Mouse (Mus musculus) midbrain, embryonic 11.5 days (tissue): ENCODE measurements around the gene Tanc1. TPM values are rescaled to one million over a fixed set of nuclear protein-coding genes. Genes with fewer than 3 reads are reported as not detected.

ENCODE experiments used
- ATAC-seq: fragments of 200-750 bp; cut with Nextera tagmentation; 2 replicates; pipeline ENCODE4 v1.8.0; 2017; ENCODE audit warnings: moderate TSS enrichment, moderate library complexity; ENCODE audit not compliant: low FRiP score
- DNase-seq: peaks from one replicate; pipeline ENCODE4 v3.0.0; 2015; ENCODE audit warnings: low spot score; ENCODE audit errors: missing footprints
- H3K27ac ChIP-seq: fragments of 300-500 bp; sonication (generic); 2 replicates; pipeline ENCODE4 v1.5.1; 2014; ENCODE audit warnings: low read depth, low read length
- H3K27me3 ChIP-seq: fragments of 300-500 bp; sonication (generic); 2 replicates; pipeline ENCODE4 v1.6.1; 2014; ENCODE audit warnings: mild to moderate bottlenecking, low read length, moderate library complexity, mixed read lengths; ENCODE audit not compliant: control insufficient read depth, insufficient read depth
- H3K36me3 ChIP-seq: fragments of 300-500 bp; sonication (generic); 2 replicates; pipeline ENCODE4 v1.6.1; 2014; ENCODE audit warnings: mild to moderate bottlenecking, low read length, moderate library complexity, mixed read lengths; ENCODE audit not compliant: control insufficient read depth, insufficient read depth
- H3K4me1 ChIP-seq: fragments of 300-500 bp; sonication (generic); 2 replicates; pipeline ENCODE4 v1.6.1; 2014; ENCODE audit warnings: low read length; ENCODE audit not compliant: control insufficient read depth, insufficient read depth
- H3K4me2 ChIP-seq: fragments of 300-500 bp; sonication (generic); 2 replicates; pipeline ENCODE4 v1.6.1; 2014; ENCODE audit warnings: mild to moderate bottlenecking, moderate library complexity
- H3K4me3 ChIP-seq: fragments of 300-500 bp; sonication (generic); 2 replicates; pipeline ENCODE4 v1.5.1; 2014; ENCODE audit warnings: low read depth, low read length
- H3K9ac ChIP-seq: fragments of 300-500 bp; sonication (generic); 2 replicates; pipeline ENCODE4 v1.6.1; 2014; ENCODE audit warnings: low read length
- H3K9me3 ChIP-seq: fragments of 300-500 bp; sonication (generic); 2 replicates; pipeline ENCODE4 v1.6.1; 2016; ENCODE audit warnings: low read length; ENCODE audit not compliant: control insufficient read depth
- WGBS: fragments of 180-500 bp; shearing (Covaris S2); extraction: QIAGEN DNeasy Blood & Tissue Kit; methylation state at CpG from one replicate; pipeline ENCODE4 v1.1.7; 2014; 5-methylcytosine and 5-hydroxymethylcytosine counted together
- polyA plus RNA-seq: library from polyadenylated mRNA; unstranded; fragments of >200 nt; fragmentation: Nextera tagmentation; extraction: Ambion mirVana; gene quantifications from 2 replicates; pipeline ENCODE4 v1.2.1, GENCODE M21; 2014

Tanc1 gene
- polyA plus RNA-seq, 1 experiment from 2014 or later = 6.7 TPM

DNA sequence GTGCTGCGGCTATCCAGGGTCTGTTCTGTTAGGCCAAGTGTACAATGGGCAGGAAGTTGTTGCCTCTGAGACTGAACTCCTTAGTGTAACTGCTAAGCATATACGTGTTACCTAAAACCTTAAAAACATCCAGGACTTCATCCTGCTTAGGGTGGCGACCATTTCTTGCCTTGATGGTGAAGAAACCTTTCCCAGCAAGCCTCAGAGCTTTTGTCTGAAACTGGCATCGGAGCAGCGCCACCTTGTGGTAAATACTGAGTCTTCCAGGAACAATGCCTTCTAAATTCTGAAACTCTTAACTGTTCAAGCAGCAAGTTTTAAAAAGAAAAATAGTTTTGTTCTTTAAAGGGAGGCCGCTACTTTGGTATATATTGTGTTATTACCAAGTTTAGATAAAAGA, 133.6 kb downstream of the Tanc1 start:
- Histone ChIP-seq H3K4me1 (no peaks in the 10 kb centered on the region), H3K27ac (no peak overlapping the region), H3K4me3 (no peak overlapping the region), H3K4me2 (no peak overlapping the region), H3K36me3 (no peaks in the 10 kb centered on the region), H3K9me3 (no peaks in the 10 kb centered on the region), H3K9ac (no peak overlapping the region), H3K27me3 (no peaks in the 10 kb centered on the region)
- WGBS = 30% methylated on average over 6 of the region's 6 CpGs
- ATAC-seq (no peak), DNase-seq (peak; percentile 96)

DNA sequence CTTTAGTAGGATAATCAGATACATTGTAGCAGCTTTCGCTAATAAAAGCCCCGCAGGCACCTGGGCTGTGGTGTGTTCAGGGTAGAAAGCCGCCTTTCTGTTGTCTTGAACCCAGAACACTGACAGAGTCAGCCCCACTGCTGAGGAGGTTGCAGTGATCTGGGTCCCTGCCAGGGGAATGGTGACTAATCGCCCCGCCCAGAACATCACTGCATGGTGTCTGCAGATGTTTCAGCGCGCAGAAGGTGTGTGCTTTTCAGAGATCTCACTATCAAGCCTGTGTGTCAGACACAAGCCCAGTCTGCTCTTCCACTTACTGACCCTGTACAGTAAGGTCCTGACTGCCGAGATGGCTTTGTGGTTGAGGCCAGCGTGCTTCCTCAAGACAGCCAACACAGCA, 134.2 kb downstream of the Tanc1 start:
- 84% methylated on average over 9 of the region's 9 CpGs for WGBS
- no peaks in the 10 kb centered on the region for H3K27me3 ChIP-seq
- no peak overlapping the region for H3K27ac ChIP-seq
- H3K4me3 ChIP-seq = no peak overlapping the region
- no peaks in the 10 kb centered on the region for H3K36me3 ChIP-seq
- no peaks in the 10 kb centered on the region for H3K4me1 ChIP-seq
- no peak overlapping the region for H3K9ac ChIP-seq
- DNase-seq (no peak), ATAC-seq (no peak)
- no peak overlapping the region for H3K4me2 ChIP-seq
- no peaks in the 10 kb centered on the region for H3K9me3 ChIP-seq

DNA sequence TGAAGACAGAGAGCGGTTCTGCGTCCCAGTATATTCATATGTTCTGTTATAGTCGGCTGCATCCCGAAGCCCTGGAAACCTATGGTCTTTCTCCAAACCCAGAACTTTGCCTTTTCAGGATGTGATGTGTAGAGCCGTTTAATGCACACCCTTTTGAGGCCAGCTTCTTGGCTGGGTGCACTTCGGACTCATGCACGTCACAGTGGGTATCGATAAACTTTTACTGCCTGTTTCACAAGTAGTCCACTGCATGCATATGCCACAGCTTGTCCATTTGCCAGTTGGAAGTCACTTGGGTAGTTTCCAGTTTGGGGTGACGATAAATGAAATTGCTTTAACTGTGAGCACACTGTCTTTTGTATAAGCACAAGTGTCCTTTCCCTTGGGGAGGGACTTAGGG, 135.9 kb downstream of the Tanc1 start:
- no peak overlapping the region for H3K27ac ChIP-seq
- no peak overlapping the region for H3K9ac ChIP-seq
- ATAC-seq = no peak
- H3K36me3 ChIP-seq = no peaks in the 10 kb centered on the region
- H3K4me1 ChIP-seq = no peaks in the 10 kb centered on the region
- H3K4me2 ChIP-seq = no peak overlapping the region
- DNase-seq = no peak
- H3K4me3 ChIP-seq = no peak overlapping the region
- no peaks in the 10 kb centered on the region for H3K27me3 ChIP-seq
- WGBS = 93% methylated on average over 9 of the region's 9 CpGs
- H3K9me3 ChIP-seq = no peaks in the 10 kb centered on the region

DNA sequence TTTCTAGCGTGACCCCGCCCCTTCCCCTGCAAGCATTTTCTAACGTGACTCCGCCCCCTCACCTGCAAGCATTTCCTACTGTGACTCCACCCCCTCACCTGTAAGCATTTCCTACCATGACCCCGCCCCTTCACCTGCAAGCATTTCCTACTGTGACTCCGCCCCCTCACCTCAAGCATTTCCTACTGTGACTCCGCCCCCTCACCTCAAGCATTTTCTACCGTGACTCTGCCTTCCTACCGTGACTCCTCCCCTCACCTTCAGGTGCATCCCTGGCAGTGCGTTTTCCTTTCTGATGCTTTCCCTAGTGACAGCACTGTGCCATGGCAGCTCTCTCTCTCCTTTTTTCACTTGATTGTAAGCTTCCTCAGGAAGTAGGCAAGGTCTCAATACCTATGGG, 137.5 kb downstream of the Tanc1 start:
- DNase-seq (no peak), ATAC-seq (no peak)
- 32% methylated on average over 10 of the region's 10 CpGs for WGBS
- Histone ChIP-seq H3K4me2 (no peak overlapping the region), H3K4me3 (no peak overlapping the region), H3K36me3 (no peaks in the 10 kb centered on the region), H3K4me1 (no peaks in the 10 kb centered on the region), H3K27ac (no peak overlapping the region), H3K27me3 (no peaks in the 10 kb centered on the region), H3K9me3 (no peaks in the 10 kb centered on the region), H3K9ac (no peak overlapping the region)

DNA sequence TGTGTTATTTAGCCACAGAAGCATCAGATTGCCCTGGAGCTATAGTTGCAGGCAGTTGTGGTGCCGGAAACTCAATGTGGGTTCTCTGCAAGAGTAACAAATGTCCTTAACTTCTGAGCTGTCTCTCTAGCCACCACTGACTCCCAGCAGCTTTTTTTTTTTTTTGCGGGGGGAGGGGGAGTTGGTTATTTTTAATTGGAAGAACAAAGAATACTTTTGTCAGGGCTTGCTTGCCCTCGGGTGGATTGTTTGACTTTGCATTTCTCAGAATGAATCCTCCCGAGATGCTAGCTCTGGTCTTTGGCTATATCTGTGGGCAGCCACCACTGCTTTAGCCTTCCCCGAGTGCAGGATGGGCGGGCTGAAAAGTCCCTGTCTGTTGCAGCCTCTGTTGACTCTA, 139.3 kb downstream of the Tanc1 start:
- Histone ChIP-seq H3K4me2 (no peak overlapping the region), H3K9ac (no peak overlapping the region), H3K27ac (no peak overlapping the region), H3K9me3 (no peaks in the 10 kb centered on the region), H3K36me3 (no peaks in the 10 kb centered on the region), H3K4me3 (no peak overlapping the region), H3K4me1 (no peaks in the 10 kb centered on the region), H3K27me3 (no peaks in the 10 kb centered on the region)
- no peak for DNase-seq
- 79% methylated on average over 6 of the region's 6 CpGs for WGBS
- ATAC-seq = no peak

DNA sequence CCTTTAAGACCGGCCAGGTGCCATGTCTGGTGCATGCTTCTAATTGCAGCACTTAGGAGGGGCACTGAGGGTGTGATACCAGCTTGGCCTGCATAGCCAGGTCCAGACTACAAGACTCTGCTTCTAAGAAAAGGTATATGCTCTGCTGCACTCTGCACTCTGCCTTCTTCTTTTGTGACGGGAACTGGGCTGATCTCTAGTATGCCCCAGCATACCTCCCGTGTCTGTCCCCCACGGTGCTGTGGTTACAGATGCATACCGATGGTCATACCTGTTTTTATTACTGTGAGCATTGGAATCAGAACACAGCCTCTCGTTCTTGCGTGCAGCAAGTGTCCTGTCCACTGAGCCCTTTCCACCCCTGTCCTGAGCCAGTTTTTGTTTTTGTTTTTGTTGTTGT, 140.3 kb downstream of the Tanc1 start:
- WGBS = 88% methylated on average over 7 of the region's 7 CpGs
- no peaks in the 10 kb centered on the region for H3K4me1 ChIP-seq

DNA sequence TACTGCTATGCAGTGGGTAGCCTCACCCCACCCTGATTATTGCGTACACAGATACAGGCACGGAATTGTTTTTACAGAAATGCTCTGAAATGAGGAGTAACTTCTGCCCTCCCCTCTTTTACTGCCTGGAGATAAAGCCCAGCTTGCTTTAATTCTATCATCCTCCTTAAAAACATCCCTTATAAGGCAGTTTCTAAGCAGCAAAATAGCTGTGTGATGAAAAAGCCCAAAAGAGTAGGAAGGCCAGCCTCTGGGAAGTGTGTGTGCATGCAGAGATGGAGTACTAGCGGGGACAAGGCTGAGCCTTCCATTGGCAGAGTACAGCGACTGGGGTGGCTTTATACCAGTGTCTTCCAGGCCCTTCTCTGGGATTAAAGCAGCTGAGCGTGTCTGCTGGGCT, 140.9 kb downstream of the Tanc1 start:
- H3K9me3 ChIP-seq = no peaks in the 10 kb centered on the region
- no peaks in the 10 kb centered on the region for H3K36me3 ChIP-seq
- no peak overlapping the region for H3K9ac ChIP-seq
- 88% methylated on average over 5 of the region's 5 CpGs for whole genome bisulfite sequencing
- no peak overlapping the region for H3K27ac ChIP-seq
- no peak overlapping the region for H3K4me3 ChIP-seq
- DNase-seq = no peak
- H3K27me3 ChIP-seq = no peaks in the 10 kb centered on the region
- H3K4me2 ChIP-seq = no peak overlapping the region
- H3K4me1 ChIP-seq = no peaks in the 10 kb centered on the region
- ATAC-seq = no peak

More for the DNA sequence above, 140.3 kb downstream of the Tanc1 start:
- Histone ChIP-seq H3K27ac (no peak overlapping the region), H3K4me2 (no peak overlapping the region), H3K9ac (no peak overlapping the region), H3K9me3 (no peaks in the 10 kb centered on the region), H3K27me3 (no peaks in the 10 kb centered on the region), H3K4me3 (no peak overlapping the region), H3K36me3 (no peaks in the 10 kb centered on the region)
- ATAC-seq = no peak
- no peak for DNase-seq

DNA sequence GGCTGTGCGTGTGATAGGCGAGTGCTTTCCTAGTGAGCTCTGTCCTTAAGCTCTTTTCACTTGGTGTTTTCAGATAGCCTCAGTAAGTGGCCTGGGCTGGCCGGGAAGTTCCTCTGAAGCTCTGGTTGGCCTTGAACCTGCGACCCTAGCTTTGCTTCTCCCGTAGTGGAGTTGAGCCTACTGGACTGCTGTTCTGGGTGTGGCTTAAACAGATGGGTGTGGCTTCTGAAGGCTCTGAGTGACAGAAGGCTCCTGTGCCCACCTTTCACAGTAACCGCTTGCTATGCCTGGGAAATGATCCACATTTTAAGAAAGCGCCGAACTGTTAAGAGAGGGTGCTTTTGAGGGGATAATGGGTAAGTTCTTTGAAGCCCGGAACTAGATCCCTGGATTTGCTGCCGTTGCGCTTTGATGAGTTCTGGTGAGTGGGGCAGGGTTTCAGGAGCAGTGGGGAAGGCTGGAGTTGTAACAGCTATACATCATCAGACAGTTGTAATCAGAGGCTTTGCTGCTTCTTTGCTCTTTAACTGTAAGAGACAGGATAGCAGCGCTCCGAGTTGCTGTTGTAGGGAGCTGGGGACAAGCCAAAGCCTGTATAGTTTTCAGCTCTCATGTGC, 144.4 kb downstream of the Tanc1 start:
- H3K9me3 ChIP-seq = no peaks in the 10 kb centered on the region
- H3K9ac ChIP-seq = no peak overlapping the region
- ATAC-seq = no peak
- H3K36me3 ChIP-seq = no peaks in the 10 kb centered on the region
- WGBS = 68% methylated on average over 13 of the region's 13 CpGs
- no peaks in the 10 kb centered on the region for H3K4me1 ChIP-seq
- H3K27me3 ChIP-seq = no peaks in the 10 kb centered on the region
- no peak for DNase-seq
- H3K4me2 ChIP-seq = no peak overlapping the region
- H3K4me3 ChIP-seq = no peak overlapping the region
- no peak overlapping the region for H3K27ac ChIP-seq

DNA sequence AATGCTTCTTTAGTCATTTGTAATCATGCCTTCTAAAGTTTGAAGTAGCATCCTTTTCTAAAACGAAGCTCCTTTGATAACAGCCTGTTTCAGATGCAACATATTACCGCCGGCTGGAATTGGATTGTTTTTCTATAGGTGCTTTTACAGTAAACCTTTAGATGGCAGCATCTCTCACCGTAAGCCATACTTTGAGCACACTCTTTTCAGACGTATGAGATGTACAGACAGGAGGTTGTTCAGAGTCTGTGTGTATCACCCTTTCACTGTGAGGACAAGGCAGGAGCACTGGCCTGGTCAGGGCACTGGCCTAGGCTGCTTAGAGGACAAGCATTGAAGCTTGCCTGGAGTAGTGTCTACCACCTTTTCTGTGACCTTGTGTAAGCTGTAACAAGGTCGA, 145.2 kb downstream of the Tanc1 start:
- no peak overlapping the region for H3K27ac ChIP-seq
- H3K36me3 ChIP-seq = no peaks in the 10 kb centered on the region
- no peaks in the 10 kb centered on the region for H3K9me3 ChIP-seq
- no peak for ATAC-seq
- H3K4me2 ChIP-seq = no peak overlapping the region
- H3K27me3 ChIP-seq = no peaks in the 10 kb centered on the region
- no peak overlapping the region for H3K9ac ChIP-seq
- WGBS = 82% methylated on average over 6 of the region's 6 CpGs
- no peak overlapping the region for H3K4me3 ChIP-seq
- no peak for DNase-seq
- H3K4me1 ChIP-seq = no peaks in the 10 kb centered on the region
